Mouse (Mus musculus) spleen, adult 2 months (tissue): ENCODE data around the gene Bcar3.

Experiments
- CTCF ChIP-seq: fragments of 200-500 bp; IDR thresholded peaks from 2 replicates; pipeline ENCODE4 v1.5.1; 2011; ENCODE audit warnings: mild to moderate bottlenecking, inconsistent platforms; ENCODE audit not compliant: insufficient read depth, insufficient read length, insufficient replicate concordance; ENCODE audit errors: extremely low read depth
- POLR2A ChIP-seq: fragments of 200-500 bp; IDR thresholded peaks from 2 replicates; pipeline ENCODE4 v1.6.1; 2011; ENCODE audit warnings: low read depth, low read length, inconsistent platforms

DNA sequence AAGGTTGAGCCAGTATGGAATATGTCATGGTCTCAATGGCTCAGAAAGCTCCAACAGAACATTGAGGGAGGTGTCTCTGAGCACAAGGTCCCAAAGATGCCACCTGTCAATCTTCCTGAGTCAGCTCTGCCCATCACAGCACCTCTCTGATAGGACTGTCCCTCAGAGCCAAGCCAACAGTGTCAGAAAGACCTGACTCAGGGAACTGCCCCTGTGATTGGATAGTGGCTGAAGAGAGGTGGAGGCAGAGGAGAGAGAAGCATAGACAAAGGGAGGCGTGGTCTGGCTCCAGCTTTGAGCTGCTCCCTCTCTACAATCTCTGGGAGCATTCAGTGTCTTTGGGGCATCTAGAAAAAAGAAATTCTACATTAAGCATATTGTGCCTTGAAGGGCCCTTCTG lies 163.8 kb downstream of the Bcar3 start:
- TF ChIP-seq CTCF (no peak), POLR2A (no peak)
